9 mouse cellular contexts compared by ENCODE assay signal in genomic region chr6:146357911-146358310, GRCm38 (mm10).
DNase-seq lines count a peak whose midpoint lies in the region; ATAC-seq and TF ChIP-seq lines count a peak whose summit lies in the region.
"Had no signal": no experiment of that assay in that cellular context is flagged by ENCODE, and none has a peak within 500 bp of the region (broad histone marks: within the 10 kb centered on the region; RNA-seq: fewer than 3 reads in every experiment).

No protein-coding gene starts in this region.

- no peak overlapping the region for H3K4me2 ChIP-seq in limb, embryonic 13.5 days (replicated peaks)
- H3K4me2 ChIP-seq: heart, embryonic 13.5 days; midbrain, embryonic 12.5 days had no signal

- intact Hi-C loops in gastrocnemius, postnatal 14 days (cut with DNase I; ENCODE audit: low total_unique reads), result no loop called here

- no peak for TF ChIP-seq CTCF in layer of hippocampus, adult 2 months (conservative IDR thresholded peaks at IDR 0.05)

- H3K36me3 ChIP-seq in limb, embryonic 13.5 days, result no peaks in the 10 kb centered on the region
- H3K36me3 ChIP-seq: midbrain, embryonic 12.5 days had no signal

- H3K27me3 ChIP-seq in limb, embryonic 13.5 days, result no peaks in the 10 kb centered on the region
- H3K27me3 ChIP-seq: heart, embryonic 13.5 days; midbrain, embryonic 12.5 days had no signal

- no peak overlapping the region for H3K9ac ChIP-seq in limb, embryonic 13.5 days
- H3K9ac ChIP-seq: heart, embryonic 13.5 days; midbrain, embryonic 12.5 days had no signal

- 0 out of 2 replicates have a peak, but pooled peaks cover 8% of the 10 kb centered on the region for H3K4me1 ChIP-seq in limb, embryonic 13.5 days
- H3K4me1 ChIP-seq: midbrain, embryonic 12.5 days had no signal

- no peaks in the 10 kb centered on the region for H3K9me3 ChIP-seq in limb, embryonic 13.5 days
- H3K9me3 ChIP-seq: heart, embryonic 13.5 days; midbrain, embryonic 12.5 days had no signal

- ATAC-seq in limb, embryonic 13.5 days (ENCODE audit: low FRiP score, low read depth), result peak; percentile 57; the same call in 1 of the 2 replicates
- no peak for ATAC-seq in erythroblast, adult 5-6 weeks (replicated peaks; ENCODE audit: low FRiP score, poor library complexity, severe bottlenecking)

- WGBS in limb, embryonic 13.5 days, result 51% methylated on average over 4 of the region's 4 CpGs

- H3K4me3 ChIP-seq in layer of hippocampus, adult 2 months, result no peak overlapping the region
- H3K4me3 ChIP-seq in limb, embryonic 13.5 days, result no peak overlapping the region
- H3K4me3 ChIP-seq: heart, embryonic 13.5 days; midbrain, embryonic 12.5 days had no signal

- peak in 1 of 2 experiments; percentile 20 for DNase-seq in layer of hippocampus, adult 2 months (ENCODE audit: low spot score in 2 of 2)
- no peak for DNase-seq in layer of hippocampus, postnatal 25 days (ENCODE audit: extremely low spot score in 1 of 2, low spot score in 1 of 2)
- DNase-seq in adrenal gland, adult 2 months, result peak; percentile 82
- DNase-seq in gastrocnemius, postnatal 14 days, result peak; percentile 16
- DNase-seq in retina, postnatal 1 day, result no peak

- peak overlapping the region; percentile 79 for H3K27ac ChIP-seq in layer of hippocampus, adult 2 months
- no peak overlapping the region for H3K27ac ChIP-seq in limb, embryonic 13.5 days
- H3K27ac ChIP-seq: heart, embryonic 13.5 days; midbrain, embryonic 12.5 days had no signal

Comparison
In these comparisons a context has a peak if more than half of its experiments do, and no peak if none do; other contexts are left out.
1. DNase-seq: peak in adrenal gland, adult 2 months (single experiment) and gastrocnemius, postnatal 14 days (single experiment); none in layer of hippocampus, postnatal 25 days (0 of 2) and retina, postnatal 1 day (single experiment).